In genomic region chr2:122022284-122022683, GRCm38 (mm10) we compare ENCODE assay signal across 13 mouse cellular contexts. TPM values are rescaled to one million over a fixed set of nuclear protein-coding genes. Genes with fewer than 3 reads are reported as not detected.
A peak's percentile ranks its signal among the peaks of the same experiment; 100 is the strongest.
DNase-seq lines count a peak whose midpoint lies in the region; TF ChIP-seq lines count a peak whose summit lies in the region.
"Had no signal": no experiment of that assay in that cellular context is flagged by ENCODE, and none has a peak within 500 bp of the region (broad histone marks: within the 10 kb centered on the region; RNA-seq: fewer than 3 reads in every experiment).

No protein-coding gene starts in this region.

- intact Hi-C loops in left cerebral cortex, adult 2 months (cut with DNase I) = no loop called here
- intact Hi-C loops in left cerebral cortex, postnatal 14 days (cut with DNase I) = no loop called here
- intact Hi-C loops in left cerebral cortex, postnatal 36 days (cut with DNase I) = loop anchor here (10.0 kb wide), 1 partner anchor 1617 kb away; the partner anchor contains the start of genes Ganc and Tmem87a

- H3K4me3 ChIP-seq in left cerebral cortex, adult 2 months = no peak overlapping the region
- H3K4me3 ChIP-seq: forebrain, embryonic 10.5 days; myocyte had no signal

- H3K27ac ChIP-seq in left cerebral cortex, adult 2 months = no peak overlapping the region
- H3K27ac ChIP-seq: forebrain, embryonic 10.5 days; macrophage had no signal

- peak; percentile 45 for TF ChIP-seq CTCF in left cerebral cortex, adult 2 months (IDR thresholded peaks at IDR 0.05)

- no peak for DNase-seq in left cerebral cortex, adult 2 months (ENCODE audit: extremely low spot score in 1 of 2, low spot score in 2 of 2)
- DNase-seq in left cerebral cortex, postnatal 14 days (ENCODE audit: low spot score in 2 of 2) = no peak
- peak; percentile 15 to 17 for DNase-seq in B cell, adult 2 months
- DNase-seq in NIH3T3 (ENCODE audit: low read depth) = peak; percentile 18
- peak; percentile 72 for DNase-seq in induced T-regulatory cell, adult 2 months (ENCODE audit: low read depth)
- no peak for DNase-seq in left cerebral cortex, postnatal 36 days (ENCODE audit: low spot score in 2 of 2)
- no peak for DNase-seq in frontal cortex, postnatal 25 days (ENCODE audit: low spot score in 2 of 2)
- no peak for DNase-seq in thymus, postnatal 14 days
- DNase-seq: adrenal gland, postnatal 14 days; gastrocnemius, postnatal 10 days had no signal

RNA-seq across cellular contexts. Expression of gene Eif3j1, which starts 6.1 kb away (rescaled TPM):
- total RNA-seq in left cerebral cortex, adult 2 months (2021) = 10 to 100 TPM; 18.3 to 18.5 TPM
- total RNA-seq in left cerebral cortex, postnatal 14 days (2021) = 10 to 100 TPM; 19.8 to 22.6 TPM
- total RNA-seq in left cerebral cortex, postnatal 36 days (2021) = 10 to 100 TPM; 17.7 to 19.6 TPM

Comparison
In these comparisons a context has a peak if more than half of its experiments do, and no peak if none do; other contexts are left out.
1. DNase-seq: peak in B cell, adult 2 months (2 of 2), NIH3T3 (single experiment) and induced T-regulatory cell, adult 2 months (single experiment); none in left cerebral cortex, adult 2 months (0 of 2), left cerebral cortex, postnatal 14 days (0 of 2), left cerebral cortex, postnatal 36 days (0 of 2), frontal cortex, postnatal 25 days (0 of 2) and thymus, postnatal 14 days (single experiment).